Mouse (Mus musculus): ENCODE measurements at regions not wholly inside any gene's neighbourhood (a gene's known extent, or its start where the extent isn't known, plus 50 kb on each side); places are given as distances from the start of the nearest gene placed in this dataset.

DNA sequence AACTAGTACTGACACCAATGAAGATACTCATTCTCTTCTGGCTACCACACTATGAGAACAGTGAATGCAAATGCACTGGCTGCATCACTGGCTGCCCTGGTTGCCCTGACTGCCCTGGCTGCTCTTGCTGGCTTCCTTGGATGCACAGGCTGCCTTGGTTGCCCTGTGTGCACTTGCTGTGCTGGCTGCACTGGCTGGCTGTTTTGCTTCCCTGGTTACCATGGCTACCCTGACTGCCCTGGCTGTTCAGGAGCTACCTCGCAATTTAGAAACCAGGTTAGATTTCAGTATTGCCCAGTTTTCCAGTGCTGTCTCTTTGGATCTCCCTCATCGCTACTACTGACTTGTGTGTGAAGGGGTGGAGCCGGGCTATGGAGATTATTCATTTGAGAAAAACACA is 175.7 kb downstream of the Fat4 start:
- DNase-seq, result no peak
- intact Hi-C loops (cut with DNase I; ENCODE audit: low total_unique reads), result no loop called here

DNA sequence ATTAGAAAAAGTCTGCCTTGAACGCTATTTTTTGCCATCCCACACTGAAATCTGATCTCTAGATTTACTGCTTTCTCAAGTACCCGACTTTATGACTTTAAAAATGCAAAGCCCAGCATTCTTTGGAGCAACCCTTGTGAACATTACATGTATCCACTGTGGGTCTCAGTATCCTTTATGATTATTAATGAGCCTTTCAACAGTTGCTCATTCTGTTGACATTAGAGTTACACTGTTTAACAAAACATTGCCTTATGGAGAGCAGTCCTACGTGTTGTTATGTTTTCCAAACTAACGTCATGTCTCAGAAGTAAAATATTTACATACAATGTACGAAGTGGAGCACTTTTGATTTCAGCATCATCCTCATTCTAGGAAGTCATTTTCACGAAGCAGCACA is 178.7 kb downstream of the Fat4 start:
- intact Hi-C loops (cut with DNase I; ENCODE audit: low total_unique reads), result no loop called here
- DNase-seq, result no peak

DNA sequence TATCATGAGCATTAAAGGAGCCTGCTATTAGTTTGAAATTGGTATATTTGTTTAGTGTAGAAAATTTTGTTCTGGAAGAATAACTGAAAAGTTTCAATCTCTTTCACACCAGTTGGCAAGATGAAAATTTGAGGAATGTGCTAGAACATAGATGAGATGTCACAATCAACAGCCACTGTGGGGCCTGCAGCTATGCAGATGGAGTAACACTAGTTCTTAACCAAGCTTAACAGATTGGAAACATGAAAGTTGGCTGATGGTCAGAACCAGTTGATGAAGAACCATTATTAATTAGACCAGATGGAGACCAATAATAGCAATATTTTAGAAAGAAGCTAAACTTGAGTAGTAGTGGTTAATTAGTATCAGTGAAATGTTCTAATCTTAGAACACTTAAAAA is 182.3 kb downstream of the Fat4 start:
- DNase-seq, result no peak
- intact Hi-C loops (cut with DNase I; ENCODE audit: low total_unique reads), result no loop called here

DNA sequence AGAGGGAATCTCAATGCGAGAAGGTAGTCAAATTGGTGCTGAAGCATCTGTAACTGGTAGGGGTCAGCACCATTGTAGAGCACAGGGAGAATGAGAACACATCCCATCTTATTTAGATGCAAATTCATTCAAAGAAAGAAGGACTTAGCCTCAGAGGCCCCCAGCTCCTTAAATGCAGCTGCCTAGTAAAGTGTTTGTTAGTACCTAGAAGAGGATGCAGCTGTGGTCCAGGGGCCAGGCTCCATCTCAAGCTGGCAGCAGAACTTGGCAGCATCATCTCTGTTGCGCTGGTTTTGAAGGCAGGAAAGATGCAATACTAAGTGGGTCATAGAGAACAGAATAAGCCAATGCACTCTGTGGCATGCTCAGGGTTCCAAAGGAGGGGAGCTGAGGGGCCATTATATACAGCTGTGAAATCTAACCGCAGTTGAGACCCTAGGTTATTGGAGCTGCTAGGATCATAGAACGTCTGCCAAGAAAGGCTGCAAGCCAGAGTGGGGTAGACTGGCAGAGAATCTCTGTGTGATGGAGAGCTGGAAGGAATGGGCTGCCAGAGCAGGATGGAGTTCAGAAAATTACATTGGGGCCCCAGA is 196.0 kb downstream of the Fat4 start:
- intact Hi-C loops (cut with DNase I; ENCODE audit: low total_unique reads), result no loop called here
- DNase-seq, result no peak

DNA sequence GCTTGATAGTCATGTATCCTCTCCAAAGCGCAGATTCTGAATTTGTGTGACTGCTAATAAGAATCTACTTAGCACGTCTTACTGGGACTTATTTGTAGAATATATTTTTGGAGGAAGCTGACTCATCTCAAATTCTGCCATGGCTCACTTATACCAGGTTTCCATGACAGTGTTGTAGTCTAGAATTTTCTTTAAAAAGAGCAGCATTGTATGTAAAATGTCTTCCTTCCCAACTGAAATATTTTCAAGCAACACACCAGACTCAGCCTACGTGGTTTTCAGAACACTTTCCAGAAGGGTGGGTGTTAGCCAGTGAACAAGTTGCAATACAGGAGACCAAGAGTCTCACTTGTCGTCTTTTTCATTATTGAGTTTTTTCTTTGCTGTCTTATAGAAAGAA is 202.2 kb downstream of the Fat4 start:
- intact Hi-C loops (cut with DNase I; ENCODE audit: low total_unique reads), result no loop called here
- DNase-seq, result no peak

DNA sequence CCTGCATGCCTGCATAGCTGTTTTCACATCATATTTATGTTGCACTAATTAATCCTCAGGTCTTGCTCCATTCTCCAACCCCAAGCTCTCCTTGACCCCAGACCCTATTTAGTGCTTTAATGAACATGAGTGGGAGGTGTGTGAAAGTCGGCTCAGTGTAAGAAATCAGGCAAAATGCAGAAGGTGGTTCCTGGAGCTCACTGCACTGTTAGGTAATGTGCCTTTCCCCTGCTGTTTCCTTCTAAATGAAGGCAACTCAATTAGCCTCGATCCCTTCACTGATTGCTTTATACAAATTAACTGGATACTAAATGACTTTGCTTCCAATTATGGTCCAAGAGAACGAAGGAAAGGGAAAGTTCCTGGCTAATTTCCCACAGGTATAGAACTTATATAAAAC is 215.6 kb downstream of the Fat4 start:
- intact Hi-C loops (cut with DNase I; ENCODE audit: low total_unique reads), result no loop called here

DNA sequence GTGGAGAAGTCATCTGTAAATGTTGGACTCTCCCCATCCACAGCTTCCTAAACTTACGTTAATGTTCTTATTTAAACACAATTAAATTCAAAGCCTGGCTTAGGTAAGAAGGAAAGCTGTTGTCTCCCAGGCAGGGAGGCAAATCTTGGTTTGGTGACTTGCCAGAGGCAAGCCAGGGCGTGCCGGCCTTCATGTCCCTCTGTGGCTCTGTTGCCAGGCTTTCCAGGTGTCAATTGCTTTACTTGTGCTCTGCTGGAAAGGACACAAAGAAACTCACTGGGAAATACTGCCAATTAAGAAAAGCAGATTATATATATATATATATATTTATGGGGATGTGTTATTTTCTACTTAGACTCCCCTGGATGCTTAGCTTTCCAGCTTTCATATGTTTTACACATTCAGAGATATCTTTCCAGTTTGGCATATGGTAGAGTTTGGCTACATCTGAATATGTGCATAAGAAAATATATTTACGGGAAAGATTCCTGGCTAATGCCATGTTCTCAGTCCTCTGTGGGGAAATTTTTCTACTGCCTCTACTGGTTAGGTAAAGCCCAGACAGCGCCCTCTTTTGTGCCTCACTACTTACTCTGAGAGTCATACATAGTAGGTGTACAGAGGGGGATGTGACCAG is 223.1 kb downstream of the Fat4 start:
- intact Hi-C loops (cut with DNase I; ENCODE audit: low total_unique reads), result no loop called here
- peak; percentile 12 for DNase-seq

More for the DNA sequence above, 215.6 kb downstream of the Fat4 start:
- no peak for DNase-seq

DNA sequence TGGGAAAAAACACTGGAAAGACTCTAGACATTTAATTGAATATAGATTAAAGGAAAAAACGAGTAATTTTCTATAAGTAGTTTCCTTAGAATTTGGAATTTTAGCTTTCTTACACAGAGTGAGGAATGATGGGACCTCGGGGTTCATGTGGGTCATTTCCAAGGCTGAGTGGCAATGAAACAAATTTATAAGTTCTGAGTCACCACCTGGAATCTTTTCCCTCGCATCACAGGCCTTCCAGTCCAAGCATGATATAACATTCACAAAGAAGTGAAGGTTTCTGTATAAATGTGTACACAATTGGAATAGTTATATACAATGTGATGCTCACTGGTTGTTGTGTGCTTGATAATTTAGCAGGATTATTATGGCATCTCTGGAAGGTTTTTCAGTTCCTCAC is 227.3 kb downstream of the Fat4 start:
- no peak for DNase-seq
- intact Hi-C loops (cut with DNase I; ENCODE audit: low total_unique reads), result no loop called here

DNA sequence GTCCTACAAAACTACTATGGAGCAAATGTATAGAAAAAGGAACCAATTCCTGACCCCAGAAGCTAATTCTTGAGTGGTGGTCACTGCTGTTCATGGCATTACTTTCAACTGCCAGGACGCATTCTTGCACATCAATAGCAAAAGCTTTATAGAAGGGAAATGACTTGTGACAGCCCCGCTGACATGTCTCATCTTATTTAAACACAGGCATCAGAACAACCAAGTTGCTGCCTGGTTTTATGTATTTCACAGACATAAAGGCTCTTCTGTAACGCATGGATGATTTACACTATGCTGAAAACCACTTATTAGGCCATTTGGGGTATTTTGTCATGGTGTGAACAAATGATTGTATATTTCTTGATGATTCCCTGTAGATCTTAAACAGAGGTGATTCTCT is 228.1 kb downstream of the Fat4 start:
- no peak for DNase-seq
- intact Hi-C loops (cut with DNase I; ENCODE audit: low total_unique reads), result no loop called here

DNA sequence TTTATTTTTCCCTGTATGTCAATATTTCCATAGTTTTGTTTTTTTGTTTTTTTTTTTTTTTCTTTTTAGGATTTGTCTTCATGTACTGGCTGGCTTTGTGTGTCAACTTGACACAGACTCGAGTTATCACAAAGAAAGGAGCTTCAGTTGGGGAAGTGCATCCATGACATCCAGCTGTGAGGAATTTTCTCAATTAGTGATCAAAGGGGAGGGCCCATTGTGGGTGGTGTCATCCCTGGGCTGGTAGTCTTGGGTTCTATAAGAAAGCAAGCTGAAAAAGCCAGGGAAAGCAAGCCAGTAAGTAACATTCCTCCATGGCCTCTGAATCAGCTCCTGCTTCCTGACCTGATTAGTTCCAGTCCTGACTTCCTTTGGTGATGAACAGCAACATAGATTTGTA is 228.7 kb downstream of the Fat4 start:
- DNase-seq, result no peak
- intact Hi-C loops (cut with DNase I; ENCODE audit: low total_unique reads), result no loop called here

DNA sequence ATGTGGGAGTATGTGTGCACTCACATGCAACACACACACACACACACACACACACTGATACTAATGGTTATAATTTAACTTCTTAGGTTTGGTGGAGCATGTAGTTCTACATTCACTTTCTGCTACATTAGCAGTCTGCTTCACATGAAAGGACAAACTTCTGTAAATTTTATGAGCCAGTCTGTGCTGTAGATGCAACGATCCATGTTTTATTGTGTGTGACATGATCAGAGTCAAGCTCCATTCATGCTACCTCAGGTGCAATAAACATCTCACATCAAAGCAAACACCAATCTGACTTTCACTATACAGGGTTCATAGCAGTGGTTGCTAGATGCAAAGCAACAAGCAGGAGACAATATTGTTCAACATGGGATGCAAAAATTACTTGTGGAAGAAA is 235.5 kb downstream of the Fat4 start:
- intact Hi-C loops (cut with DNase I; ENCODE audit: low total_unique reads), result no loop called here

DNA sequence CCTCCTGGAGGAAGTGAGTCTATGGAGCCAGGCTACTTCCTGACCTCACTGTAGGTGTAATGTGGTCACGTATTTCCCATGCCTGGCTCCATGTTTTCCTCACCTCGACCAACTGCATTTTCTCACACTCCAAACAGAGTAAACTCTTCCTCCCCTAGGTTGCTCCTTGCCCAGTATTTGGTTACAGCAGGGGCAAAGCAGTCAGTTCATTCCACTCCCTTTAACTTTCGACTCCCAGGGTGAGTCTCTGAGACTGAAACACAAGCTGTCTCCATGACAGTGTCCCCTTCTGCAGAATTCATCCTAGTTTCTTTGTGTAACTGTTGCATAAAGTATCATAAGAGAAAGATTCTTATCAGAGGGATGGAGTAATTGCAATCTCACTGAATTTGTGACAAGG is 243.8 kb downstream of the Fat4 start:
- intact Hi-C loops (cut with DNase I; ENCODE audit: low total_unique reads), result no loop called here
- DNase-seq, result no peak

More for the DNA sequence above, 235.5 kb downstream of the Fat4 start:
- DNase-seq, result no peak

DNA sequence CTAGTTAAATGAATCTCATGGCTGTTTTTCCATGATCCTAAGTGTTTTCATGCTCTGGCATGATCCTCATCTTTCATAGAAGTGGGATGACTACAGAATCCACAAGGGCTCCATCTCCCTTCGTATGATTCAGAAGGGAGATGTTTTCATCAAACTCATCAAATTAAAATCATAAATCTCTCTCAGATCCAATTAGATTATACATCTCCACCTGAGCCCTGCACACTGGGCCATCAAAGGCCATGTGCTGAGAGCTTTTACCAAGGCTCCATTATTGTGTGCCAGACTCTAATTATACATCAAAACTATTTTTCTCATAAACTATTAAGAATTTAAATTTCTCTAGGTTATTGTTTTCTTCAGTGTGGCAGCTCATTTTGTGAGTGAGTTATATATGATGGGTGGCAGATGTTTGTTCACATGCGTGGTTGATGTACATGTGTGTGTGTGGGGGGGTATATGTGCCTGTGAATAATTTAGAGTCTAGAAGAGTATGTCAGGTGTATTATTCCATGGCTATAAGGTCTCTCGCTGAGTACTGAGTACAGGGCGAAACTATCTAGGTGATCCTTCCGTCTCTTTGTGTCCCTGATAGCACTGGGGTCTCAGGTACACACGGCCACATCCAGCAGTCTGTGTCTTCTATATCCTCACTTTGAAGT is 278.4 kb downstream of the Fat4 start:
- DNase-seq, result no peak
- intact Hi-C loops (cut with DNase I; ENCODE audit: low total_unique reads), result no loop called here

DNA sequence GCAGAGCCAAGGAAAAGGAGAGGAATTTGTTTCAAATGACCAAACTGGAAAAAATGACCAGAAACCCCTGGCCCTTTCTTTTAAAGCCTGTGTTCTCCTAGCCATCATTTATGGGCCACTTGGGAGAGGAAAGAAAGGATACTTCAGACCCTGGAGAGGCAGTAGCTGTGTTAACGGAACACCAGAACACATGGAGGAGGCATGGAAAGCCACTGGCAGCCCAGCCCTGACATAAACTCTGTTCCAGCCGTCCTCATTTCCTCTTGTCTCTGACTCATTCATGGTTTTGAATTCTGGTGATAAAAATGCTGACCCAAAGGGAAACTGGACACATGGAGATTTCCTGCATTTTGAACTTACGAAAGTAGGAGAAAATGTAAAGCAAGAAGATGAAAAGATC is 295.9 kb downstream of the Fat4 start:
- intact Hi-C loops (cut with DNase I; ENCODE audit: low total_unique reads), result no loop called here
- DNase-seq, result peak; percentile 30

DNA sequence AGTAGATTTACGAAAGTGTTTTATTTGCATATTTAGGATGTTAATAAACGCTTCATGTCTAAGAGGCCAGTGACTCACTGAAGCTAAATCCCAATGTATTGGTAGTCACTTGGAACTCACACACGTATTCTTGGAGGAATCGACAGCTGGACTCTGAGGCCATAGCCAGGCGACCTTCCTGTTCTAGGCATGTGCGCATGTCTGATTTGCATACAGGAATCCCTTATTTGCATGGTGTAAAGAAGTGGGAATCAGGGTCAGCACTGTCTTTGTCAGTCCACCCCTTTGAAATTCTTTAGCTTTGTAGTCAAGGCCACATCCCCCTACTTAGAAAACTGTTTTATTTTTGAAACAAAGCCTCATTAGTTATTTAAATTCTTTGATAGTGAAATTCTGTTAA is 308.4 kb downstream of the Fat4 start:
- intact Hi-C loops (cut with DNase I; ENCODE audit: low total_unique reads), result no loop called here
- DNase-seq, result no peak

DNA sequence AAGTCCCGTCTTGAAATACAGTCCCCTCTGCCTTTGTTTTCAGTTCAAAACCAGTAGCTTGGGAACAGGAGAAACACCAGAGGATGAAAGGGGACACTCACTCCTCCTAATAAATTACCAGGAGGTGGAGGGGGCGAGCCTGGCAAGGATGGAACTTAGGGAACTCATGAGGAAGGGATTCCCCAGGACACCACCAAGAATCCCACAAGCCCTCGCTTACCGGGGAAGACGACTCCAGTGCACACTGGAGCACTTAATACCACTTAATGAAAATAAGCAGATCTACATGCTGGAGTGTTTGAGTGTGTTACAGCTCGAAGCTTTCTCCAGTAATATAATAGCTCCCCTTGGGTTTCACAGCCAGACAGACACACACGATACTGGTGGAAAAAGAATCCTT is 315.9 kb downstream of the Fat4 start:
- peak; percentile 10 for DNase-seq
- intact Hi-C loops (cut with DNase I; ENCODE audit: low total_unique reads), result no loop called here

DNA sequence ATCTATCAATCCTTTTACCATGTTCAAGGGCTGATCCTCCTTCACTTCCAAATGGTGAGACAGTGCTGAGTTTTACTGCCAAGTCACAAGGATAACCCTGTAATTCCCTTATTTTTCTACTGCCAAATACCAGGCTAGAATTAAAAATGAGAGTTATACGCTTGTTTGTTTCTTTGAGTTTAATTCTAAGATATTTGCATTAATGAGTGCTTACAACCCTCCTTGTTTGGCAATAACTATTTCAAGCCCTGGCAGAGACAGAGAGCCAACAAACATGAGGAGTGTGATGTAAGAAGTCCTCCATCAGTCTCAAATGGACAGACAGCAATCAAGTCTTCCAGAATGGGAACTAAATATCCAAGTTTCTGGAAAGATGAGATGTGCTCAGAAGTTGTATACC is 321.9 kb downstream of the Fat4 start:
- intact Hi-C loops (cut with DNase I; ENCODE audit: low total_unique reads), result no loop called here
- DNase-seq, result no peak

DNA sequence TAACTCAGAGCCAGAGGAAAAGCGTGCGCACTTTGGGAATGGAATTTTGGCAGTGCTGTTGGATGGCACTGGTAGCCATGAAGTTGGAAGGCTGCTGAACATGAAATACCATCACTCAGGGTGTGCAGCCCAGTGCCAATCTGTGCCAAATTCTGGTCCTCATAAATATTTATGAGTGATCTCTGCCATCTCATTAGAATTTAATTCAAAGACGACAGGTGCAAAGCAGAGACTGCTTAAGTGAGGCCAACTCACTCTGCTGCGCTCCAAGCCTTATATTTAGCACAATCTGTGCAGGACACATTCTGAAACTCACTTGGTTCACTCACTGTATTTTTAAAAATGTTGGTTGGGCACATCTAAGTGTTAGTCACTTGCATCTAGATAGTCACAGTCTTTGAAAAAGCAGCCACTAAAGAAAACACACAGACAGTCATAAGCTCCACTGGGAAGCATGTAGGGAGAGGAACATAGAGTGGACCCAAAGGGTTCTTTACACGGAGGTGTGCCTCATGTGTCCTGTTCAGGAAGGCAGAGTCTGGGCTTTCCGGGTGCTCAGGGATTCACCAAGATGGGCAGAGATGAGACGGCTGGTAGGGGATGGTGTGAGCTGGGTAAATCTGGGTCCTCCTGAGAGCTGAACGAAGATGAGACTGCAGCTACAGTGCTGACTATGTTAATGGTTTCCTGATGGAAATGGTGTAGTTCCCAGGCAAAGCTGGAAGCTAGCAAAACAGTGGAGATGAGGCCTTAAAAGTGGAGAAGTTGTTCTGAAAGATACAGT is 322.8 kb downstream of the Fat4 start:
- DNase-seq, result no peak
- intact Hi-C loops (cut with DNase I; ENCODE audit: low total_unique reads), result no loop called here

DNA sequence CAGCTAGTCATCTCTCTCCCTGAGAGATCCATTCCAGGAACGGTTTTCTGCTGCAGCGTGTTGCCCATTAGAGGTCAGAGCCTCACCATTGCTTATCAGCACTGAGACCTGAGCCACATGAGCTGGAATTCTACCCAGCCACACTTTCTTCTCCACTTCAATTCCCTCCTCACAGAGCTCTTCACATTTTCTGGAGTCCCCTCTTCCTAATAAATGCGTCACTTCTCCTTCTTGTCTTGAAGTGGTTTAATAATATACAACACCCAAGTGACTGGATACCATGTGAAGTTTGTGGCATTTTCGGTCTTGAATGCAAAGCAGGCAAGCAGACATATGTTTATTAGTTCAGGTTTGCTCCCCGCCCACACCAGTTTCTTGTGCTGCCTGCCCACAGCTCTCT is 324.9 kb downstream of the Fat4 start:
- intact Hi-C loops (cut with DNase I; ENCODE audit: low total_unique reads), result no loop called here
- no peak for DNase-seq

DNA sequence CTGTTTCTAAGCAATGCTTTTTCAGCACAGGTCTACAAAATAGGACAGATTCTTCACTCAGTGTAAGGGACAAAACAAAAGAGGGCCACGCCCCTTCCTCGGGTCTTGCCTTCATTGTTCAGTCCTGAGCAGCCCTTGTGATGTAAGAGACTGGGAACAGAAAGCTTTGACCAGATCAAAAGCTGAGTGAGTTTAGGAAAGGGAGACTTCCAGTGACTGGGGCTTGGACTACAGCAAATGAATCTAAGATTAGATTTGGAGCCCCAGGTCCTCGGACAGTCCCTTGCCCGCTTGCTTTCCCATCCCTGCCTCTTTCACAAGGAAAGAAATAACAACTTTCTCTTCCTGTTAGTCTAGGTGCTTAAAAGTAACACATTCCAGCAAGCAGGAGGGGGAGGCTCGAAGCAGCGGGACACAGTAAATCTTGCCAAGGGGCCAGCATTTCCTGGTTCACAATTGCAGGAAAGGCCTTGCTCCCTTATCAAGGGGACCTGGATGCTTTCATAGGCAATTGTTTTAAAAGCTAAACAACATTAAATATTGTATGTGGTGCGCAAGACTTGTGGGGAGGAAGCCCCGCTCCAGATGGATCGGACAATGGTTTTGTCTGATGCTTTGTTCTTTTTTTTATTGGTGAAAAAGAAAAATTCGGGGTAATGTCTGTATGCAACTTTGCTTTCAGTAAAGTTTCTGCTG is 333.4 kb downstream of the Fat4 start:
- intact Hi-C loops (cut with DNase I; ENCODE audit: low total_unique reads), result no loop called here
- DNase-seq, result peak; percentile 22

All from gastrocnemius, postnatal 14 days (tissue).